11 mouse cellular contexts compared by ENCODE assay signal in genomic region chr7:113148700-113149099, GRCm38 (mm10).
"Had no signal": no experiment of that assay in that cellular context is flagged by ENCODE, and none has a peak within 500 bp of the region (broad histone marks: within the 10 kb centered on the region; RNA-seq: fewer than 3 reads in every experiment).

No protein-coding gene starts in this region.

- H3K27me3 ChIP-seq: neural tube, embryonic 15.5 days had no signal

- ATAC-seq: liver, embryonic 12.5 days had no signal

- H3K4me1 ChIP-seq: liver, embryonic 12.5 days had no signal

- H3K9me3 ChIP-seq: limb, embryonic 15.5 days; liver, embryonic 12.5 days; midbrain, embryonic 13.5 days; neural tube, embryonic 15.5 days had no signal

- DNase-seq: kidney, adult 9 months; kidney, postnatal 36 days; lung, embryonic 14.5 days; lung, postnatal 10 days; thymus, postnatal 25 days had no signal

- H3K36me3 ChIP-seq: limb, embryonic 15.5 days; liver, embryonic 12.5 days; midbrain, embryonic 13.5 days; neural tube, embryonic 15.5 days had no signal

- H3K4me3 ChIP-seq: limb, embryonic 15.5 days; liver, embryonic 12.5 days; midbrain, embryonic 13.5 days; neural tube, embryonic 15.5 days had no signal

- H3K27ac ChIP-seq: kidney, postnatal 0 days; liver, embryonic 12.5 days; midbrain, embryonic 13.5 days; neural tube, embryonic 15.5 days; stomach, postnatal 0 days had no signal
